Mouse (Mus musculus): ENCODE measurements around the gene Ccdc73. TPM values are rescaled to one million over a fixed set of nuclear protein-coding genes. Genes with fewer than 3 reads are reported as not detected.

Gene Ccdc73
- polyA plus RNA-seq, 1 experiment from 2014 or later: 7.8 TPM

Other genes starting within 250 kb of the Ccdc73 start
- 32.6 and 35.0 TPM in 2 replicates for gene Tcp11l1, start 155.6 kb upstream of the Ccdc73 start, polyA plus RNA-seq (2014; fragmentation: Nextera tagmentation; extraction: Ambion mirVana)
- gene Pin1rt1, start 151.4 kb upstream of the Ccdc73 start, polyA plus RNA-seq (2014; fragmentation: Nextera tagmentation; extraction: Ambion mirVana): not detected in 2 replicates
- gene Depdc7, start 124.9 kb upstream of the Ccdc73 start, polyA plus RNA-seq (2014; fragmentation: Nextera tagmentation; extraction: Ambion mirVana): 6.6 and 8.1 TPM in 2 replicates
- gene Qser1, start 51.0 kb upstream of the Ccdc73 start, polyA plus RNA-seq (2014; fragmentation: Nextera tagmentation; extraction: Ambion mirVana): 15.6 and 16.2 TPM in 2 replicates
- gene Prrg4, start 17.9 kb upstream of the Ccdc73 start, polyA plus RNA-seq (2014; fragmentation: Nextera tagmentation; extraction: Ambion mirVana): 2.6 and 3.0 TPM in 2 replicates
- gene Eif3m, start 149.3 kb downstream of the Ccdc73 start, polyA plus RNA-seq (2014; fragmentation: Nextera tagmentation; extraction: Ambion mirVana): 279 and 283 TPM in 2 replicates
- not detected in 2 replicates for gene Gm11060, start 224.2 kb downstream of the Ccdc73 start, polyA plus RNA-seq (2014; fragmentation: Nextera tagmentation; extraction: Ambion mirVana)